Mouse (Mus musculus): ENCODE data around the gene Tcfl5. TPM values are rescaled to one million over a fixed set of nuclear protein-coding genes. Genes with fewer than 3 reads are reported as not detected.

Tcfl5 gene
- 0.05 and 0.10 TPM in 2 replicates for polyA plus RNA-seq (2015; fragmentation: Nextera tagmentation; extraction: Ambion mirVana)

DNA sequence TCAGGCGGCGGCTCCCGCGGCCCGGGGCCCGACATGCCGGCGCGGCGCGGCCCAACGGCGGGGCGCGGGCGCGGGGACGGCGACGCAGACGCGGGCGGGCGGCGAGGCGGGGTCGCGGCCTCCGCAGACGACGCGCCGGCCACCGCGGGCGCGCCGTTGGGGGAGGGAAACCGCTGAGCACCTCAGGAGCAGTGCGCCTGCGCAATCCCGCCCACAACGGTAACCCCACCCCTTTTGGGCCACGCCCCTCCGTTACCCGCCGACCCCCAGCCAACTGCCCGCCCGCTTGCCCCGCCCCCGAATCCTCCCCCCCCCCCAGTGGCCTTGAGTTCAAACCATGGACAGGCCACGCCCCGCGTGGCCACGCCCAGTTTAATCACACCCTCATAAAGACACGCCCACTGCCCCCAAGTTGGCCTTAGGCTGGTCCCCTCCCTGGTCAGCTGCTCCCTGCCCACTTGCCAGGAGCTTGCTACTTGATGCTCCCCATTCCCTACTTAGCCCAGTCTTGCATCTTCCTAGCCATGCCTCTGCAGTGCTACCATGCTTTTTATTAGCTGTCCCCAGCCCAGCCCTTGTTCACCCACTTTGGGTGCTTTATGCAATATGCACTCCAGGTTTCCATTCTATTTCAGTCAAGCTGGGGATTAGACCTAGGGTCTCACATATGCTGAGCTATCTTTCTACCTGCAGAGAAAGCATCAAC, at the start of gene Tcfl5:
Gene Tcfl5 (minus strand): TSS at position 154 of the 706 bp plus-strand sequence.
- H3K27me3 ChIP-seq: peaks cover 71% of the 10 kb centered on the region
- 6% methylated on average over 48 of the region's 56 CpGs for WGBS
- ATAC-seq (replicated peaks; ENCODE audit: insufficient number of reproducible peaks, insufficient read depth, low FRiP score, low read depth): 0 out of 2 replicates have a peak, but pooled peaks have one; percentile 18

DNA sequence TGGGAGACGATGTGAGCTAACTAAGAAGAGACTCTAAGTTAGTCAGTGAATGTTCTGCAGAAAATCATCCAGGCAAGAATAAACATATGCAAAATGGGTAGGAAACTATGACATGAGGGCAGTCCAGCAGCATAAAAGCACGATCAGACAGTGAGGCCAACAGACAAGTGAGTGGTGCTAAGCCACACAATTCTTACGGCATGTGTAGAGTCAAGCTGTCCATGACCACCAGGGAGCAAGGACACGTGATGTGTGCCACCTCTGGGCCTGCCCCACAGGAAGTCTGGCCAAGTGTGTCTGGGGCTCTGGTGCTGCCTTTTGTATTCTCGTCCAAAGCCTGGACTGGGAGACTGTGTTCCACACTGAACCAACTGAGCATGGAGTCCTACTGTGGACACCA, 47.3 kb upstream of the Tcfl5 start:
- Histone ChIP-seq H3K9ac (no peak overlapping the region), H3K27ac (no peak overlapping the region), H3K4me2 (no peak overlapping the region), H3K4me1 (replicated peaks) (peaks cover 16% of the 10 kb centered on the region), H3K4me3 (no peak overlapping the region), H3K36me3 (peaks cover 59% of the 10 kb centered on the region), H3K27me3 (no peaks in the 10 kb centered on the region), H3K9me3 (replicated peaks) (no peaks in the 10 kb centered on the region)
- no peak for ATAC-seq (replicated peaks; ENCODE audit: insufficient number of reproducible peaks, insufficient read depth, low FRiP score, low read depth)
- 77% methylated on average over 5 of the region's 5 CpGs for WGBS

More for the DNA sequence above, at the start of gene Tcfl5:
- no peak within 1 kb of the TSS for H3K9ac ChIP-seq
- H3K36me3 ChIP-seq: no peaks in the 10 kb centered on the region
- peak within 1 kb of the TSS; percentile 36 for H3K4me3 ChIP-seq
- H3K4me1 ChIP-seq (replicated peaks): 0 out of 2 replicates have a peak, but pooled peaks cover 2% of the 10 kb centered on the region
- peak within 1 kb of the TSS; percentile 56 for H3K4me2 ChIP-seq
- no peak within 1 kb of the TSS for H3K27ac ChIP-seq
- H3K9me3 ChIP-seq (replicated peaks): peaks cover 18% of the 10 kb centered on the region

DNA sequence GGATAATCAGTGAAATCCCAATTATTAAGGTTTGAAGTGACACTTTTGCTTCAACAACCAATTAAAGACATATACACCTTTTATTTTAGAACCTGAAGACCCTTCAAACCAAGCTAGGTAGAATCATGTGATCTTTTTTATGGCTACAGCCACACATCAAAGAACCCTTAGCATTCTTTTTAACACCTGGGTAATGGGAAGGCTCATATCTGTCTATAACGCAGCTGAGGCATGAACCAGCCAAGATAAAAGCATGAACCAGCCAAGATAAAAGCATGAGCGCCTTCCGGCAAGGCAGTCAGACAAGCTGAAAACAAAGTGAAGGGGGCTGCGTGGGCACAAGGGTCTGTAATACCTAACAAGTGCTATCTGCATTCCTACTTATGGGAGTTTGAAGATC, 41.5 kb upstream of the Tcfl5 start:
- no peak overlapping the region for H3K27ac ChIP-seq
- no peaks in the 10 kb centered on the region for H3K9me3 ChIP-seq (replicated peaks)
- no peak overlapping the region for H3K4me3 ChIP-seq
- H3K27me3 ChIP-seq: no peaks in the 10 kb centered on the region
- peaks cover 80% of the 10 kb centered on the region for H3K36me3 ChIP-seq
- no peaks in the 10 kb centered on the region for H3K4me1 ChIP-seq (replicated peaks)
- no peak for ATAC-seq (replicated peaks; ENCODE audit: insufficient number of reproducible peaks, insufficient read depth, low FRiP score, low read depth)
- WGBS: 63% methylated on average over 4 of the region's 4 CpGs
- H3K9ac ChIP-seq: no peak overlapping the region
- no peak overlapping the region for H3K4me2 ChIP-seq

DNA sequence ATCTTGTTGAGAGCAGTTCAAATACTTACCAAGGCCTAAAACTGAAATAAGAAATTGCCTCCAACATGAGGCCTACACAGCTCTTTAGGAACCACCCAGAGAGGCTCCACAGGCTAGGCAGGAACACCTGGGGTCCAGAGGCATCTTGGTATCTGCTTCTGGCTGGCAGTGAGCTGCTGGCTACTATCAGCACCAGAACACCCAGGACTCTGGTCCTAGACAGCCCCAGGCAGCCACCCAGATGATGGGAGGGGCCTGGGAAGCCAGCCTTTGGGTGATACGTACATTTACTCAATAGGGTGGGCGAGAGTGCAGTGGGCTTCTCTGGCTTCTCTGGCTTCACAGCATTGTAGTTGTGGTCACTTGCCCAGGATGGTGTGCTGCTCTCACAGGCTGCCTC, 41.0 kb upstream of the Tcfl5 start:
- Histone ChIP-seq H3K4me3 (no peak overlapping the region), H3K36me3 (peaks cover 74% of the 10 kb centered on the region), H3K9ac (no peak overlapping the region), H3K4me2 (no peak overlapping the region), H3K4me1 (replicated peaks) (no peaks in the 10 kb centered on the region), H3K9me3 (replicated peaks) (no peaks in the 10 kb centered on the region), H3K27me3 (no peaks in the 10 kb centered on the region), H3K27ac (no peak overlapping the region)
- 82% methylated on average over 2 of the region's 2 CpGs for WGBS
- no peak for ATAC-seq (replicated peaks; ENCODE audit: insufficient number of reproducible peaks, insufficient read depth, low FRiP score, low read depth)

DNA sequence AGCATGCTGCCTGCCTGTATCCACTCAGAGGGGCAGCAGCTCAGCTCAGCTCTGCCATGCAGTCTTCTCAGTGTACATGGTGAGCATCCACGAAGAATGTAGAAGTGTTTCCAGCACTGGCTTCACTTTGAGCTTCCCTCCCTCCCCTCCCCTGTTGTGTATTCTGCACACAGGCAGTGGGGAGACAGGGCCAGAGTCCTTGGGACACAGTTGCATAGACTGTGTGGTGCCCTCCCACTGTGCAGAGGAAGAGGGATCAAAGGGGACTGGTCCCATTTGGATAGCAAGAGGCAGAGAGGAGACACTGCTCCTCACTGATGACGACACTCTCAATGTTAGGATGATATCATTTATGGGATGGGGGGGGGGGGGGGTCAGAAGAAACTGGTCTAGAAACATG, 38.7 kb upstream of the Tcfl5 start:
- 69% methylated on average over 2 of the region's 2 CpGs for WGBS
- Histone ChIP-seq H3K4me1 (replicated peaks) (no peaks in the 10 kb centered on the region), H3K9me3 (replicated peaks) (no peaks in the 10 kb centered on the region), H3K27me3 (no peaks in the 10 kb centered on the region), H3K36me3 (peaks cover 51% of the 10 kb centered on the region), H3K4me3 (no peak overlapping the region), H3K4me2 (no peak overlapping the region), H3K27ac (no peak overlapping the region), H3K9ac (no peak overlapping the region)
- no peak for ATAC-seq (replicated peaks; ENCODE audit: insufficient number of reproducible peaks, insufficient read depth, low FRiP score, low read depth)

DNA sequence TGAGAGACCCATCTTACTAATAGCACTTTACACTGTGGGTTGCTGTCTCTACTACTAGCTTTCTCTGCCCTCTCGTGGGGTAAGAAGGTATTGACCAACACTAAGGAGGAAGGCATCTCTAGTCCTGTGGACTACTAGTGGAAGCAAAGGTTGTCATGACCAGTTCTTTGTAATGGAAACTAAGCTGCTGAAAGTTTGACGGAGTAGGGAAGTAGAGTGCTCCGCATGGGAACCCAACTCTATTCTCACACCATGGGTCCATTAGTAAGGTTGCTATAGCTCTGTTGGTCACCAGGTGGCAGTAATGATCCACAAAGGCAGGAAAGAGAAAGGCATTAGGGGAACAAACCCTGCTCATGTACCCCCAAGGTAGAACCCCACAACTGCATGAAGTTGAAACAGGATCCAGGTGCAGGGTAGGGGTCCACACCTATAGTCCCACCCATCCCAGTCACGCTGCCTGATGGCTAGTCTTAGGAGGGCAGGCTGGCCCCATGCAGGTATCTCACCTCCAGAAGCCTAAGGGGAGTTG, 36.2 kb upstream of the Tcfl5 start:
- 20% methylated on average over 4 of the region's 4 CpGs for WGBS
- H3K4me2 ChIP-seq: no peak overlapping the region
- ATAC-seq (replicated peaks; ENCODE audit: insufficient number of reproducible peaks, insufficient read depth, low FRiP score, low read depth): peak; percentile 40; the same call in 1 of the 2 replicates
- no peak overlapping the region for H3K4me3 ChIP-seq
- H3K4me1 ChIP-seq (replicated peaks): no peaks in the 10 kb centered on the region
- H3K27ac ChIP-seq: no peak overlapping the region
- H3K9ac ChIP-seq: no peak overlapping the region
- no peaks in the 10 kb centered on the region for H3K9me3 ChIP-seq (replicated peaks)
- no peaks in the 10 kb centered on the region for H3K27me3 ChIP-seq
- H3K36me3 ChIP-seq: peaks cover 41% of the 10 kb centered on the region

DNA sequence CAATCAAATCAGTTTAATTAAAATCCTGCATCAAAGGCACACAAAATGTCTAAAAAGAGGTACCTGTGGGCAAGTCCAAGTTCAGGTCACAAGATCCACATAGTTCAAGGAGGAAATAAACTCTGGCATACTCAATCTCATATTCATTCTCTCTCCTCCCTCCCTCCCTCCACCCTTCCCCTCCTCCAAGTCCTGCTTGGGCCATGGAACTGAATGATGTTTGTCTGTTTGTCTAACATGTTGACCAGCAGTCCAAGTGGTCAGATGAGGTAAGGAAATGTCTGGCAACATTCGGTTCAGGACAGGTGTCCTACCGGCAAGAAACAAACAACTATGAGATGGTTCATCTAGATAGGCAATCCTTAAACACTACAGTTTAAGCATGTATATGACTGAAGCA, 34.2 kb upstream of the Tcfl5 start:
- WGBS: 86% methylated on average over 2 of the region's 2 CpGs
- peaks cover 41% of the 10 kb centered on the region for H3K36me3 ChIP-seq
- no peak overlapping the region for H3K27ac ChIP-seq
- ATAC-seq (replicated peaks; ENCODE audit: insufficient number of reproducible peaks, insufficient read depth, low FRiP score, low read depth): no peak
- no peaks in the 10 kb centered on the region for H3K4me1 ChIP-seq (replicated peaks)
- H3K4me3 ChIP-seq: no peak overlapping the region
- no peak overlapping the region for H3K4me2 ChIP-seq
- H3K27me3 ChIP-seq: no peaks in the 10 kb centered on the region
- no peak overlapping the region for H3K9ac ChIP-seq
- no peaks in the 10 kb centered on the region for H3K9me3 ChIP-seq (replicated peaks)

DNA sequence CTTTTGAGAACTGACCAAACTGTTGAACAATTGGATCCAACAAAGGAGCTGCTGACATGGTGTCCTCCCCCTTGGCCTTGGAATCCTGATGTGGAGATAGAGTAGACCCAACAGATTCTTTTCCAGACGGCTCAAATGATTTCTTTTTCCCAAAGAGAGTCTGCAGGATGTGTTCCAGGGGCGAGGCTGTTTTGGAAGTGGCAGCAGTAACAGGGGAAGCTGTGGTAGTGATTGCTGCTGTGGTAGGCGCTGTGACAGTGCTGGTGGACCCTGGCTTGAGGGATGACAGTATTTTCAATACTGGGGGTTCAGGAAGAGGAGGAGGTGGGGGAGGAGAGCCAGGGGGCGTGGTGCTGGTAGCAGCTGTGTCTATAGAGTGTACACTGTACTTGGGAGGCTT, 19.5 kb upstream of the Tcfl5 start:
- H3K36me3 ChIP-seq: peaks cover 35% of the 10 kb centered on the region
- H3K4me2 ChIP-seq: no peak overlapping the region
- 80% methylated on average over 4 of the region's 4 CpGs for WGBS
- no peak for ATAC-seq (replicated peaks; ENCODE audit: insufficient number of reproducible peaks, insufficient read depth, low FRiP score, low read depth)
- no peaks in the 10 kb centered on the region for H3K27me3 ChIP-seq
- no peak overlapping the region for H3K27ac ChIP-seq
- peaks cover 2% of the 10 kb centered on the region; the same call in 1 of the 2 replicates for H3K4me1 ChIP-seq (replicated peaks)
- H3K9ac ChIP-seq: no peak overlapping the region
- H3K4me3 ChIP-seq: no peak overlapping the region
- no peaks in the 10 kb centered on the region for H3K9me3 ChIP-seq (replicated peaks)

DNA sequence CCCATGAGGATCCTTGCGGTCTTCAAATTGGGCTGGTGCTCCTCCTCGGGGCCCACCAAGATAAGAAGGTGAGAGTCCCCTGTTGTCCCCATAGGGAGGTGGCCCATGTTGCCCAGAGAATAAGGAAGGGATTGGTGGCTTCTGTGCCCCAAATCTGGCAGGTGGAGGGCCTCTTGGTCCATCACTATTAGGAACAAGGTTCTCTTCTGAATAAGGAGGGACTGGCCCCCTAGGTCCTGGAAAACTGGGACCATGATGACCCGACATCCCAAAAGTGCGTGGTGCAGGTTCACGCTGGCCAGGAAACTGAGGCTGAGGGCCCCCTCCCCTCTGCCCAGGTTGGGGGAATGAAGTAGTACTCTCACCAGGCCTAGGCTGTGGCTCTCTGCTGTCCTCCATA, 18.0 kb upstream of the Tcfl5 start:
- Histone ChIP-seq H3K9me3 (replicated peaks) (no peaks in the 10 kb centered on the region), H3K4me3 (no peak overlapping the region), H3K4me1 (replicated peaks) (peaks cover 2% of the 10 kb centered on the region; the same call in 1 of the 2 replicates), H3K4me2 (no peak overlapping the region), H3K36me3 (peaks cover 21% of the 10 kb centered on the region), H3K9ac (no peak overlapping the region), H3K27ac (no peak overlapping the region), H3K27me3 (no peaks in the 10 kb centered on the region)
- 0 out of 2 replicates have a peak, but pooled peaks have one; percentile 4 for ATAC-seq (replicated peaks; ENCODE audit: insufficient number of reproducible peaks, insufficient read depth, low FRiP score, low read depth)
- 88% methylated on average over 5 of the region's 5 CpGs for WGBS

DNA sequence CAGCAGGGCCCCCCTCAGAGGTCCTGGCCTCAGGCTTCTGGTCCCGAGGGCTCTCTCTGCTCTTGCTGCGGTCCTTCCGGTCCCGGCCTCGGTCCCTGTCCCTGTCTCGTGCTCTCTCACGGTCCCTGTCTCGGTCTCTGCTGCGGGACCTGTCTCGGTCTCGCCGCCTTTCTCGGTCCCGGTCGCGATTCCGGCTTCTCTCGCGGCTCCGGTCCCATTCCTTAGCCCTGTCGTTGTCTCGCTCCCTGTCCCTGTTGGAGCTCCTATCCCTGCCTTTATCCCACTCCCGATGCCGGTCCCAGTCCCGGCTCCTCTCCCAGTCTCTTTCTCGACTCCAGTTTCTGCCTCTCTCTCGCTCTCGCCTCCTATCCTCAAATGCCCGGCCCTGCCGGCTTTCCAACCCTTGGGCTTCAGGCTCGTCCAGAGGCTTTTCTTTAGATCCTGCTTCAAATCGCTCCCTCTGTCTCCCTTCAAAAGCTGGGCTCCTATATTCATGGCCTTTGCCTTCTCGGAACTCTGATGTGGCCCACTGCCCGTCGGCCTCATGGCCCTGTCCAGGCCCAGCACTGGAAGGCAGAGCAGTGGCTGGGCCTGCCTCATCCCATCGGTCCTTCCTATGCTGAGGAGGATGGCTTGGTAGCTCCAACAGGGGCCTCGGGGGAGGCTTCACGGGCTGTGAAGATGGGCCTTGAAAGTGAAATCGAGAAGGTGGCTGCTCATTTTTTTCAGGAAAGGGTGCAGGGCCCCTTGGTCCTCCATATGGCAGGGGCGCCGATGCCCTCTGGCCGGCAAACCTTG, 17.0 kb upstream of the Tcfl5 start:
- H3K9ac ChIP-seq: 0 out of 2 replicates have a peak overlapping the region, but pooled peaks have one; percentile 34
- no peaks in the 10 kb centered on the region for H3K9me3 ChIP-seq (replicated peaks)
- H3K4me1 ChIP-seq (replicated peaks): peaks cover 2% of the 10 kb centered on the region; the same call in 1 of the 2 replicates
- WGBS: 30% methylated on average over 42 of the region's 42 CpGs
- peak overlapping the region; percentile 48 for H3K4me2 ChIP-seq
- ATAC-seq (replicated peaks; ENCODE audit: insufficient number of reproducible peaks, insufficient read depth, low FRiP score, low read depth): no peak
- no peak overlapping the region for H3K4me3 ChIP-seq
- H3K27ac ChIP-seq: no peak overlapping the region
- H3K36me3 ChIP-seq: peaks cover 13% of the 10 kb centered on the region
- no peaks in the 10 kb centered on the region for H3K27me3 ChIP-seq

DNA sequence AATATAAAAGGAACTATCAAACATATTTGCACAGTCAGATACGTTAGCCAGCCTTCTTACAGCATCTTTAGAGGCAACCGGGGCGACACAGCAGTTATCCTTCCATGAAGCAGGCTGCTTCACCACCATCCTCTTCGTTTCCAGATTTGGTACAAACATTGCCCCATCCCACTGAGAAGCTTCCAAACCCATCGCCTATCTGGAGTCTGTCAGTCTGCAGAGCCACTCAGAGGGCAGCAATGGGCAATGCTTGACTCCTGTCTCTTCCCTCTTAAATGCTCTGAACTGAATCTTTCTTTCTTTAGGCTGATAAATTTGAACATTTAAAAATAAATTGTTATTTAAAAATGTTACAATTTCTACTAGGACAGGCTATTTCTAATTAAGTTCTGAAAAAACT, 15.9 kb upstream of the Tcfl5 start:
- Histone ChIP-seq H3K4me2 (no peak overlapping the region), H3K4me1 (replicated peaks) (peaks cover 2% of the 10 kb centered on the region; the same call in 1 of the 2 replicates), H3K36me3 (peaks cover 13% of the 10 kb centered on the region), H3K9me3 (replicated peaks) (no peaks in the 10 kb centered on the region), H3K9ac (no peak overlapping the region), H3K27ac (no peak overlapping the region), H3K27me3 (no peaks in the 10 kb centered on the region), H3K4me3 (no peak overlapping the region)
- no peak for ATAC-seq (replicated peaks; ENCODE audit: insufficient number of reproducible peaks, insufficient read depth, low FRiP score, low read depth)
- 87% methylated on average over 5 of the region's 5 CpGs for WGBS
